Mouse (Mus musculus): Measurements from ENCODE around the gene 1700067K01Rik.

DNA sequence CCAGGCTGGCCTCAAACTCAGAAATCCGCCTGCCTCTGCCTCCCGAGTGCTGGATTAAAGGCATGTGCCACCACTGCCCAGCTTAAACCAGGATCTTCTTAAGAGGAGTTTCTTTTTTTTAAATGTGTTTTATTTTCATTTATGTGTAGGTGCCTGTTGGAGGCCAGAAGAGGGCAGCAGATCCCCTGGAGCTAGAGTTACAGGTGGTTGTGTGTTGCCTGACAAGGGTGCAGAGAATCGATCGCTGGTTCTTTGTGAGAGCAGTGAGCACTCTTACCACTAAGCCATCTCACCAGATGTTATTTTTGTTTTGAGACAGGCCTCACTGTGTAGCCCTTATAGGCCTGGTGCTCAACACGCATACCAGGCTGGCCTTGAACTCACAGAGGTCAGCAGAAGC lies 14.5 kb downstream of the 1700067K01Rik start:
- TF ChIP-seq POLR2A (IDR thresholded peaks at IDR 0.05; ENCODE audit: insufficient read depth, low read depth, low read length) (no peak), CTCF (IDR thresholded peaks at IDR 0.05; ENCODE audit: insufficient read depth, low read depth, low read length) (no peak)

Measured in olfactory bulb, adult 2 months (tissue).